8 mouse cellular contexts compared by ENCODE assay signal in genomic region chr15:80092599-80092998, GRCm38 (mm10). TPM values are rescaled to one million over a fixed set of nuclear protein-coding genes. Genes with fewer than 3 reads are reported as not detected.
DNase-seq lines count a peak whose midpoint lies in the region; ATAC-seq and TF ChIP-seq lines count a peak whose summit lies in the region.

No protein-coding gene starts in this region.

- no peak for ATAC-seq in hindbrain, embryonic 11.5 days (ENCODE audit: low FRiP score)
- ATAC-seq in midbrain, postnatal 0 days (ENCODE audit: low FRiP score): no peak

- H3K27me3 ChIP-seq in hindbrain, embryonic 11.5 days (ENCODE audit: control insufficient read depth, insufficient read depth, low read length): peaks cover 19% of the 10 kb centered on the region
- no peaks in the 10 kb centered on the region for H3K27me3 ChIP-seq in midbrain, postnatal 0 days (ENCODE audit: insufficient read depth, low read length)
- no peaks in the 10 kb centered on the region; the same call in 1 of the 2 replicates for H3K27me3 ChIP-seq in thymus, adult 2 months (ENCODE audit: control insufficient read depth, insufficient read depth, low read length)

- H3K9me3 ChIP-seq in hindbrain, embryonic 11.5 days (ENCODE audit: control insufficient read depth, low read length): no peaks in the 10 kb centered on the region
- no peaks in the 10 kb centered on the region for H3K9me3 ChIP-seq in midbrain, postnatal 0 days (ENCODE audit: low read length)

- no peak overlapping the region; the same call in 1 of the 2 replicates for H3K9ac ChIP-seq in hindbrain, embryonic 11.5 days (ENCODE audit: low read depth, low read length)
- peak overlapping the region; percentile 88 for H3K9ac ChIP-seq in midbrain, postnatal 0 days (replicated peaks; ENCODE audit: low read length, poor library complexity, severe bottlenecking)

- no peak for TF ChIP-seq CTCF in left cerebral cortex, adult 2 months (IDR thresholded peaks at IDR 0.05)
- TF ChIP-seq CTCF in midbrain, postnatal 0 days (IDR thresholded peaks at IDR 0.05): no peak; the same call in 1 of the 2 replicates
- TF ChIP-seq CTCF in lung, adult 2 months (IDR thresholded peaks at IDR 0.05; ENCODE audit: insufficient read depth, low read length): no peak
- TF ChIP-seq CTCF in thymus, adult 2 months (IDR thresholded peaks at IDR 0.05; ENCODE audit: borderline replicate concordance, control insufficient read depth, extremely low read depth, insufficient read depth, low read length, poor library complexity): no peak

- intact Hi-C loops in left cerebral cortex, adult 2 months (cut with DNase I): no loop called here

- WGBS in hindbrain, embryonic 11.5 days: 18% methylated on average over 8 of the region's 8 CpGs
- WGBS in midbrain, postnatal 0 days: 12% methylated on average over 8 of the region's 8 CpGs
- WGBS in lung, adult 2 months: 37% methylated on average over 8 of the region's 8 CpGs
- WGBS in thymus, adult 2 months: 68% methylated on average over 8 of the region's 8 CpGs

- peaks cover 8% of the 10 kb centered on the region; the same call in 1 of the 2 replicates for H3K4me1 ChIP-seq in hindbrain, embryonic 11.5 days (replicated peaks; ENCODE audit: control insufficient read depth, insufficient read depth, low read length)
- H3K4me1 ChIP-seq in midbrain, postnatal 0 days (ENCODE audit: insufficient read depth, low read length): peaks cover 9% of the 10 kb centered on the region
- H3K4me1 ChIP-seq in lung, adult 2 months (ENCODE audit: control insufficient read depth, insufficient read depth, low read length): peaks cover 4% of the 10 kb centered on the region
- H3K4me1 ChIP-seq in thymus, adult 2 months (replicated peaks; ENCODE audit: control insufficient read depth, insufficient read depth, low read length): peaks cover 28% of the 10 kb centered on the region

- DNase-seq in left cerebral cortex, adult 2 months (ENCODE audit: extremely low spot score in 1 of 2, low spot score in 2 of 2): peak in 1 of 2 experiments; percentile 48
- no peak for DNase-seq in left cerebral cortex, adult 11 months (ENCODE audit: low spot score)
- peak; percentile 80 for DNase-seq in cerebellum, adult 11 months
- no peak for DNase-seq in hindbrain, embryonic 11.5 days (ENCODE audit: low spot score)
- DNase-seq in midbrain, postnatal 0 days (ENCODE audit: low spot score): peak; percentile 31
- DNase-seq in lung, adult 2 months: no peak
- no peak for DNase-seq in kidney, adult 9 months
- DNase-seq in thymus, adult 2 months: no peak

- H3K4me3 ChIP-seq in left cerebral cortex, adult 2 months: peak overlapping the region; percentile 76
- H3K4me3 ChIP-seq in hindbrain, embryonic 11.5 days (ENCODE audit: low read depth, low read length): peak overlapping the region; percentile 64; the same call in 1 of the 2 replicates
- H3K4me3 ChIP-seq in midbrain, postnatal 0 days (ENCODE audit: low read depth, low read length): peak overlapping the region; percentile 84
- no peak overlapping the region for H3K4me3 ChIP-seq in lung, adult 2 months (replicated peaks; ENCODE audit: extremely low read depth, low read depth, low read length)
- H3K4me3 ChIP-seq in thymus, adult 2 months (ENCODE audit: control insufficient read depth, insufficient read depth, low read length): no peak overlapping the region

- no peak for TF ChIP-seq POLR2A in lung, adult 2 months (IDR thresholded peaks at IDR 0.05; ENCODE audit: borderline replicate concordance, extremely low read depth, low read depth, low read length)
- TF ChIP-seq POLR2A in thymus, adult 2 months (IDR thresholded peaks at IDR 0.05; ENCODE audit: control insufficient read depth, extremely low read depth, insufficient read depth, low read length, poor library complexity): no peak

- peak overlapping the region; percentile 95; the same call in 1 of the 2 replicates for H3K4me2 ChIP-seq in hindbrain, embryonic 11.5 days (replicated peaks; ENCODE audit: low read depth, low read length)
- H3K4me2 ChIP-seq in midbrain, postnatal 0 days (ENCODE audit: low read depth, low read length, poor library complexity, severe bottlenecking): peak overlapping the region; percentile 75

- no peaks in the 10 kb centered on the region for H3K36me3 ChIP-seq in hindbrain, embryonic 11.5 days (ENCODE audit: control insufficient read depth, insufficient read depth, low read length)
- H3K36me3 ChIP-seq in midbrain, postnatal 0 days (ENCODE audit: insufficient read depth, low read length): no peaks in the 10 kb centered on the region
- H3K36me3 ChIP-seq in thymus, adult 2 months (ENCODE audit: control insufficient read depth, insufficient read depth, low read length): no peaks in the 10 kb centered on the region

- H3K27ac ChIP-seq in left cerebral cortex, adult 2 months: peak overlapping the region; percentile 99
- H3K27ac ChIP-seq in hindbrain, embryonic 11.5 days (ENCODE audit: low read depth, low read length): no peak overlapping the region
- 0 out of 2 replicates have a peak overlapping the region, but pooled peaks have one; percentile 77 for H3K27ac ChIP-seq in midbrain, postnatal 0 days (ENCODE audit: low read depth, low read length)
- no peak overlapping the region for H3K27ac ChIP-seq in thymus, adult 2 months (ENCODE audit: control insufficient read depth, insufficient read depth, low read length)

RNA-seq across cellular contexts. Expression of gene Rpl3, which starts 0.9 kb away (rescaled TPM):
- total RNA-seq in left cerebral cortex, adult 2 months (2021): 100 to 1,000 TPM; 439 to 468 TPM
- polyA plus RNA-seq in hindbrain, embryonic 11.5 days (2014; fragmentation: Nextera tagmentation; extraction: Ambion mirVana): 1,014 and 1,045 TPM in 2 replicates
- total RNA-seq in midbrain, postnatal 0 days (2014; rRNA removed): 511 and 632 TPM in 2 replicates
- 500 and 515 TPM in 2 replicates for polyA plus RNA-seq in midbrain, postnatal 0 days (2015; fragmentation: Nextera tagmentation; extraction: Ambion mirVana)
- polyA plus RNA-seq in lung, adult 2 months (2012; rRNA removed): 369 and 428 TPM in 2 replicates
- polyA plus RNA-seq in thymus, adult 2 months (2012; rRNA removed): 627 and 715 TPM in 2 replicates

RNA-seq across cellular contexts. Expression of gene Syngr1, which starts 1.5 kb away (rescaled TPM):
- 100 to 1,000 TPM; 429 to 434 TPM for total RNA-seq in left cerebral cortex, adult 2 months (2021)
- polyA plus RNA-seq in hindbrain, embryonic 11.5 days (2014; fragmentation: Nextera tagmentation; extraction: Ambion mirVana): 7.3 and 8.9 TPM in 2 replicates
- 162 and 220 TPM in 2 replicates for total RNA-seq in midbrain, postnatal 0 days (2014; rRNA removed)
- polyA plus RNA-seq in midbrain, postnatal 0 days (2015; fragmentation: Nextera tagmentation; extraction: Ambion mirVana): 81.5 and 88.5 TPM in 2 replicates
- 44.1 and 50.9 TPM in 2 replicates for polyA plus RNA-seq in lung, adult 2 months (2012; rRNA removed)
- polyA plus RNA-seq in thymus, adult 2 months (2012; rRNA removed): 91.8 and 121 TPM in 2 replicates

RNA-seq across cellular contexts. Expression of gene Tab1, which starts 40.3 kb away (rescaled TPM):
- total RNA-seq in left cerebral cortex, adult 2 months (2021): 10 to 100 TPM; 23.7 to 26.4 TPM
- polyA plus RNA-seq in hindbrain, embryonic 11.5 days (2014; fragmentation: Nextera tagmentation; extraction: Ambion mirVana): 21.6 and 24.7 TPM in 2 replicates
- 43.5 and 58.5 TPM in 2 replicates for total RNA-seq in midbrain, postnatal 0 days (2014; rRNA removed)
- 23.6 and 27.9 TPM in 2 replicates for polyA plus RNA-seq in midbrain, postnatal 0 days (2015; fragmentation: Nextera tagmentation; extraction: Ambion mirVana)
- 19.1 and 23.5 TPM in 2 replicates for polyA plus RNA-seq in lung, adult 2 months (2012; rRNA removed)
- 53.8 and 61.0 TPM in 2 replicates for polyA plus RNA-seq in thymus, adult 2 months (2012; rRNA removed)

Comparison
In these comparisons a context has a peak if more than half of its experiments do, and no peak if none do; other contexts are left out.
1. DNase-seq: peak in cerebellum, adult 11 months (single experiment) and midbrain, postnatal 0 days (single experiment); none in left cerebral cortex, adult 11 months (single experiment), hindbrain, embryonic 11.5 days (single experiment), lung, adult 2 months (single experiment), kidney, adult 9 months (single experiment) and thymus, adult 2 months (single experiment).
2. H3K27ac ChIP-seq: peak in left cerebral cortex, adult 2 months (single experiment) and midbrain, postnatal 0 days (single experiment); none in hindbrain, embryonic 11.5 days (single experiment) and thymus, adult 2 months (single experiment).
3. H3K4me3 ChIP-seq: peak in left cerebral cortex, adult 2 months (single experiment), hindbrain, embryonic 11.5 days (single experiment) and midbrain, postnatal 0 days (single experiment); none in lung, adult 2 months (single experiment) and thymus, adult 2 months (single experiment).